Mouse (Mus musculus) ovary, adult 18-20 months (tissue): Measurements from ENCODE around the gene Cd80.

Experiments used
- DNase-seq: peaks from one replicate; pipeline ENCODE4 v3.0.0; 2022; ENCODE audit warnings: low spot score, mixed read lengths

The Cd80 gene

DNA sequence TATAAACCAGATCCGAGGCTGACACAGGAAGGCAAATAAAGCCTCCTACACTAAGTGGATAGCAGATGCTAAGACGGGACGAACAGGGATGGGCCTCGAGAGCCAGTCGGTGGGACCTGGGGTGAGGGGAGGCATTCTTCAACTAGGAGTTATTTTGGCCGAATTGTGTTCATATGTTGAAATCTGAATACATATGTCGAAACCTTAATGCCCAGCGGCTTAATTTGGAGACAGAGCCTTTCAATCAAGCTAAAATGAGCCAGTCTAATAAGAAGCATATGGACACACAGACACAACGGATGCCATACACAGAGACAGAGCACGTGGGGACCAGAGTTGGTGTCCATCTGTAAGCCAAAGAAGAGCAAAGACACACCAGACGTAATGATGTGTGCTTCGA, 6.9 kb upstream of the Cd80 start:
- no peak for DNase-seq

DNA sequence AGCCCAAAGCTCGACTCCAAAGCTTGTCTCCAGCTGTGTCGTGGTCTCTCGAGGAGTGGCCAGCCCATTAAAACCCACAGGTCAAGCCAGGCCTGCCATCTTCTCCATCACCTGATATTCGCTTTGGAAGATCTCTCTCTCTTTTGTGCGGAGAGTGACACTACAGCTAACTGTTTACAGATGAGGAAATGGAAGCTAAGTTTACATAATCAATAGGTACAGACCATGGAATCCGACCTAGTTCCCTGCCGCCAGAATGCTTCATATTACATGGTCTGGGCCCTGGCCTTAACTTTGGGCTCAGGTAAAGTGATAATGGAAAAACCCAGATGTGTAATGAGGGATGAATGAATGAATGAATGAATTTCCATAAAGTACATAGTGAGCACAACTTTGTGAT, 4.7 kb upstream of the Cd80 start:
- no peak for DNase-seq

- no peak for DNase-seq
Observed at GRCm38 (mm10) chr16:38451421-38452205, 3.7 kb upstream of the Cd80 start.

- DNase-seq: peak; percentile 94
Observed at GRCm38 (mm10) chr16:38452442-38453202, 2.7 kb upstream of the Cd80 start, which contains the start of gene Adprh. Gene Adprh (minus strand): TSS chr16:38452703.

GRCm38 (mm10) chr16:38453203-38453553, 2.2 kb upstream of the Cd80 start:
- no peak for DNase-seq

GRCm38 (mm10) chr16:38453952-38454351, 1.4 kb upstream of the Cd80 start:
- DNase-seq: no peak

DNA sequence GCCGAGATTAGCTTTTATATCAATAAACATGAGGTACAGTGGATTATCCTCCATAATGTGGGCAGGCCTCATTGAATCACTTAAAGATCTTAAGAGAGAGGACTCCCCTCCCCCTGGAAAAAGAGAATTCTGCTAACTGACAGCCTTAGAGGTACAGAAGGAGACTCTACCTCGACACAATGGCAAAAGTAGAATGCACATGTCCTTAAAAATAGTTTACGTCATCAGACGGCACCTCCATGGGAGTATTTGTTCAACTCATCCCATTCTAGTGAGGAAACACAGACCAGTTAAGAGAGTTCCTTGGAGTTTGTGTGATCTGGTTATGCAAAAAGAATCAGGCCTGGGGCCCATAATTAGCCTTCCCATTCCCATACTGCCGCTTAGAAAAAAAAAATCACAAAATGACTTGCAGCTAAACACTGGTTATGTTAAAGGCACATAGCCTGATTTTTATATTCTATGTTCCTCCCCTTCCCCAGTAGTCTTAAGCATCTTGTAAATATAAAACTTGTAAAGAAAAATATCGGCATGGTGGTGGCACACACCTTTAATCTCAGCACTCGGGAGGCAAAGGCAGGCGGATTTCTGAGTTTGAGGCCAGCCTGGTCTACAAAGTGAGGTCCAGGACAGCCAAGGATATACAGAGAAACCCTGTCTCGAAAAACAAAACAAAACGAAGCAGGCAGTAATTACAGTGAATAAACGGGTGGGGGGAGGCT, 667 bp upstream of the Cd80 start:
- DNase-seq: no peak

DNA sequence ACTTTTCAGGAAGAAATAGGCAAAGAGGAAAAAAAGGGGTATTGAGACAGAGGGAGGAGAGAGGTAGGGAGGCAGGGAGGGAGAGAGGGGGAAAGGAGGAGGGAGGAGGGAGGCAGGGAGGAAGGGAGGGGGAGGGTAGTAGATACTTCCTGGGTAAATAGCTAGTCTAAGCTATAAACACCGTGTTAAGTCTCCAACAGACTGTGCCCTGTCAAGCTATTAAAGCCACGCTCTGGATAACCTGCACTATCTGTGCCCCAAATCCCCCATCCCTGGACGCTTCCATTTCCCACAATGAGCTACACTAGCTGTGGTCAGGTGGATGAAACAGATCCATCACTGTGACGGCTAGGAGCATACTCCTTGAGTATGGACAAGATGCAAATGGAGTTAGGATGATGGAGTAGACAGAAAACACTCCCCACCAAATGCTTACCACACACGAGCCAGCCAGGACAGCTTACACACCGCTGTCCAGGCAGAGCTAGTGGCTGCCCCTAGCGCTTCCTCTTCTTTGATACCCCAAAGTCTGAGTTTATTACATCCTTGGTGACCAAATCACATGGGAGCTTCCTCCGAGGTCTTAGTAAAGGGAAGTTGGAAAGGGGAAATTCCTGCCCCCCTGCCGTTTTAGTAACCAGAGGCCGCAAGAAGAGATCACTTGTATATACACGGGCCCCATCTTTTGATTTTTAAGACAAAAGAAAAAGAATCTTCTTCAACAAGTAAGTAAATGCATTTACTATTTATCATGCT, 1.6 kb downstream of the Cd80 start:
- no peak for DNase-seq

DNA sequence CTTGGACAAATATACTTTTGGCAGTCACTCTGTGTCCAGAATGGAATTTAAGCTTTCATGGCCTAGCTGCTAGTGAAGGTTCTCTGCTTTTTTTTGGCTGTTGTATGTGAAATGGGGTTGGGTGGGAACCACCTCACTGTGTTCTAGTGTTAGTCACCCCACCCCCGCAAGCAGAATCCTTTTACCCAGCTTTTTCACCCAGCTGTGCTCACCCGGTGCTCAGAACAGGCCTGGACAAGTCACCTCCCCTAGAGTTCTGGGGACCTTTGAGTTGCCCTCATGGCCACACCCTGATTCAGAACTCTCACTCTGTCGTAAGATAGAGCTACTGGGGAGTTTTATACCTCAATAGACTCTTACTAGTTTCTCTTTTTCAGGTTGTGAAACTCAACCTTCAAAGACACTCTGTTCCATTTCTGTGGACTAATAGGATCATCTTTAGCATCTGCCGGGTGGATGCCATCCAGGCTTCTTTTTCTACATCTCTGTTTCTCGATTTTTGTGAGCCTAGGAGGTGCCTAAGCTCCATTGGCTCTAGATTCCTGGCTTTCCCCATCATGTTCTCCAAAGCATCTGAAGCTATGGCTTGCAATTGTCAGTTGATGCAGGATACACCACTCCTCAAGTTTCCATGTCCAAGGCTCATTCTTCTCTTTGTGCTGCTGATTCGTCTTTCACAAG, 3.4 kb downstream of the Cd80 start:
- DNase-seq: no peak

- DNase-seq: no peak
Observed at GRCm38 (mm10) chr16:38459990-38460389, 4.6 kb downstream of the Cd80 start.

DNA sequence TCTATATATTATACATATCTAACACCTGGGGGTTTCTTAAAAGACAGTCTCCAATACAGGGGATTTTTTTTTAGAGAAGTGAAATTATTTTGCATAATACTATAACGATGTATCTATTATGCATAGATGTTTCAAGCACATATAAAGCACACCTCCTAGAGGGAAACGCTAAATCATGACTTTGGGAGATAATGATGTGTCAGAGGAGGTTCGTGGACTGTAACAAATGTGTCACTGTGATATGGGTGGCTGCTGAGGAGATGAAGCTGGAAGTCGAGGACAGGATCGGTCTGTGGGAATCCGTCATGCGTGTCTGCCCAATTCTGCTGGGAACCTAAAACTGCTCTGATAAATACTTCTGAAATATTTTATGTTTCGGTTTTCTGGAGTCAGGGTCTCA, 6.4 kb downstream of the Cd80 start:
- DNase-seq: no peak

- DNase-seq: no peak
Observed at GRCm38 (mm10) chr16:38462161-38462560, 6.8 kb downstream of the Cd80 start.

DNA sequence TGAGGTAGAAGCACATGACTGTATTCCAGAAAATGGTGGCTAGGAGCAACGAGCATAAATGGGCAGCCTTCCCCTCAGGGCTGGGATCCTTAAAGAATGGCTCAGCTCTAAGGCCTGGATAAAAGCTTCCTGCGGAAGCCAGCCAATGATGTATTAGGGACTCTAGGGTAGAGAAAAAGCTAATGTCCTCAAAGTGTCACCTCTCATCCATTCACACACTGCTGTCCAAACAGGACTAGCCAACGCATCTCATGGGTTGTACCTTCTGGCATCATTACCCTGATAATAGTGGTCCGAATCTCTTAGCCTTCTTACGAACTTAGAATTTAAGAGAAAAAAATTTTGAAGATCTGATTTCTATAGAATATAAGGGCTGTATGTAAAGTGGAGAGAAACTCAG, 7.9 kb downstream of the Cd80 start:
- DNase-seq: no peak

DNA sequence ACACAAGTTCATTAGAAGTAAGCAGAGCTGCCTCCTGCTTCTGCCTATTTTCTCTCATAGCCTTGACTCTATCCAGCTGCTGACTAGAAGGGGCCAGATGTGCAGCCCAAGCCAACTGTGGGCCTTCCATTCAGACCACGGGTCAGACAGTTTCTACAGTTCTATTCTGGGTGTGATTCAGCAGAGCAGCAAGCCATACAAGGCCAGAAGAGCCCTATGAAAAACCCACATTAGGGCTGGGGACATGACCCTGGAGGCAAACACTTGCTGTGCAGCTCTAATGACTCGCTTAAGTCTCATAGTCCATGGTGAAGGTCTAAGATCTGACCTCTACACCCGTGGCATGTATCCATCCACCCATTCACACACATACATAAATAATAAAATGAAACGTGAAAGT, 10.7 kb downstream of the Cd80 start:
- DNase-seq: no peak

DNA sequence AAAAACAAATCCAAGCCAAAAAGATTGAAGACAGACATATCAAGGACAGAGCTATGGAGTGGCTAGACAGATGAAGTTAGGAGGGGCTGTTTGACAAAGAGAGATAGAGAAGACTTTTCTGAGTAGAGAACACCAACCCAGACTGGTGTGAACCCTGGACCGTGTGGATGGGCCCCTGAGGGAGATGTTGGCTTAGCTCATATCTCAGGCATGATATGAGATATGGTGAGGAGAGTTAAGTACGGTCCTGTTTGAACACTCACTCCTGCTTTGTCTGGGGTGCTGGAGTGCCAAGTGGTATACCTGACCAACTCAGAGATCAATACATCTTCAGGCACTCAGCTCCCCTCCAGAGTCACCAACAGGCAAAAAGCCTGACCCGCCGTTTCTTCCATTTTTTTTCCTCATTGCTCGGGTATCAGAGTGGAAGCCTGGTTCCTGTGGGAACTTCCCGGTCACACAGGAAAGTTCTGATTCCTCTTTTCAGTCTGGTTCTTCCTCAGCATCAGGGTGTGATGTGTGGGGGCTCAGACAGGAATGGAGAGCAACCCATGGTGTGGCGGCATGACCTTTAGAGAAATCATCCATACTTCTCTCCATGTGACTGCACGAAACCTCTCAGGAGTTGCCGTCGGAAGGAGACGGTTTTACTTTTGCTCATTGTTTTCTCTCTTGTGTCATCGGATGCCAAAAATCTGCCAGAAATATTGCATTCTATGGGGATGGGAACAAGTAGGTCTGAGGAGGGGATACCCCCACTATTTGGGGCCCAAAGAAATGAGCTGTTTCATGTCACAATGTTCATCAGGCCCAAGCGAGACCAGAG, 11.9 kb downstream of the Cd80 start:
- DNase-seq: no peak

- DNase-seq: peak; percentile 19
Observed at GRCm38 (mm10) chr16:38467917-38468705, 12.8 kb downstream of the Cd80 start.

GRCm38 (mm10) chr16:38468706-38469018, 13.3 kb downstream of the Cd80 start:
- no peak for DNase-seq

DNA sequence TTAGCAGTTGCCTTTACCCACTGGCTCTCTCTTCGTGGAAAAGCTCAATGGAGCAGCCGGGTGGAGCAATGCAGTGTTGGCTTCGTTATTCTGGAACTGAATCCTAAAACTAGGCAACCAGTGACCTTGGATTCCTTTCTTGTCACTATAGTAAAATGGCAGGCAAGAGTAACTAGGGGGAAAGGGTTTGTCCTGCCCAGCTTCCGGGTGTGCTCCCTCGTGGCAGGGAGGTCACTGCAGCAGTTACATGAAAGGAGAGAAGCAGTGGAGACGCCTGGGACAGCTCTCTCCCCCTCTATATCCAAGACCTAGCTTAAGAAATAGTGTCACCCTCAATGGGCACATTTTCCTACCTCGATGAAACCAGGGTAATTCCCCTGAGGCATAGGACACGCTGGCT, 14.1 kb downstream of the Cd80 start:
- DNase-seq: no peak

DNA sequence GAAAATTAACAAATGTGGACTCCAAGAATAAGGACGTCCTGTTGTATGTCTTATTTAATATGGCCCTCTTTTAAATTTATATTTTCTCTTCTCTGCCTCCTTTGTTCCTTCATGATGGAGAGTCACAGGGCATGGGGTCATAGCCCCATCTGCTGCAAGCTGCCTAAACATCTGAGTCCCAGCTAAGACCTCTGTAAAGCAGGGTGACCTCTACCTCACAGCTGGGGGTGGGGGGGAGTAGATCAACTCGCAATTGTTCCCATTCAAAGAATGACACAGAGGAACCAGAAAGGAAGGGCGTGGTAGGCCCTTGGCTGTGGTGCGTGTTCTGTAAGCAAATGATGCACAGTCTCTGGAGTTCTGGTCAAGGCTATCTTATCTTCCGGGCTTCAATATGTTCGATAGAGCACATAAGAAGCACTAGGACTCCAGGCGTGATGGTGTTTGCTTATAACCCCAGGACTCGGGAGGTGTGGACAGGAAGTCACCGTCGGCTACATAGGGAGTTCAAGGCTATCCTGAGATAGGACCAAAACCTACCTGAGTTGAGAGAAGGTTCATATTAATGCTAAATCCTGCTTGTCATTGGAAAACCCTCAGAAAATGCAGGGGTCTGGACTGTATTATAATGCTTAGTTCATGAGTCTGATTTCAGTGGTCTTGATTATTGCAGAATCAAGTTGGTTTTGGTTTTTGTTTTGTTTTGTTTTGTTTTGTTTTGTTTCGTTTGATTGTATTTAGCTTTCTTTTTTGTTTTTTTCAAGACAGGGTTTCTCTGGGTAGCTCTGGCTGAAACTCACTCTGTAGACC, 16.5 kb downstream of the Cd80 start:
- DNase-seq: no peak
